Mouse (Mus musculus) adrenal gland, postnatal 4 days (tissue): ENCODE measurements around the gene Gm11938. TPM values are rescaled to one million over a fixed set of nuclear protein-coding genes. Genes with fewer than 3 reads are reported as not detected.

ENCODE experiments used
- DNase-seq, 2 experiments: peaks; one replicate each; pipeline ENCODE4 v3.0.0; 2021 to 2022; ENCODE audit warnings: low spot score in 2 of 2, mixed read lengths in 2 of 2
- total RNA-seq, 2 experiments: library from RNA; stranded (reverse); gene quantifications; 2 replicates each; pipeline ENCODE4 v1.2.3; 2021

Gene Gm11938
- total RNA-seq, 2 experiments from 2014 or later: not detected

GRCm38 (mm10) chr11:99574106-99574505, 29.0 kb downstream of the Gm11938 start:
- peak; percentile 32 to 35 for DNase-seq

- no peak for DNase-seq
Observed at GRCm38 (mm10) chr11:99573164-99573563, 29.9 kb downstream of the Gm11938 start.

GRCm38 (mm10) chr11:99566530-99566929, 36.6 kb downstream of the Gm11938 start, which contains the start of gene Krtap3-1:
Gene Krtap3-1 (minus strand): TSS chr11:99566630.
- DNase-seq: no peak

- DNase-seq: no peak
Observed at GRCm38 (mm10) chr11:99562580-99562979, 40.5 kb downstream of the Gm11938 start.

GRCm38 (mm10) chr11:99559366-99559765, 43.7 kb downstream of the Gm11938 start, which contains the start of gene Gm11939:
Gene Gm11939 (minus strand): TSS chr11:99559466.
- DNase-seq: no peak

GRCm38 (mm10) chr11:99557976-99558745, 44.9 kb downstream of the Gm11938 start:
- DNase-seq: no peak

- DNase-seq: no peak
Observed at GRCm38 (mm10) chr11:99556753-99557152, 46.4 kb downstream of the Gm11938 start, which contains the start of gene Krtap3-2. Gene Krtap3-2 (minus strand): TSS chr11:99556853.

GRCm38 (mm10) chr11:99556195-99556594, 46.9 kb downstream of the Gm11938 start:
- DNase-seq: no peak

Other genes starting within 250 kb of the Gm11938 start
- under 1 TPM in 1 of 2 experiments, not detected in 1; 0.25 TPM for gene Krt28, start 228.4 kb downstream of the Gm11938 start, total RNA-seq
- gene Krt10, start 213.9 kb downstream of the Gm11938 start, total RNA-seq: 1 to 10 TPM; 4.9 to 9.9 TPM
- not detected for gene Krt12, start 181.0 kb downstream of the Gm11938 start, total RNA-seq
- 1 to 10 TPM; 2.4 to 2.7 TPM for gene Krt20, start 165.2 kb downstream of the Gm11938 start, total RNA-seq
- 1 to 10 TPM in 1 of 2 experiments, under 1 TPM in 1; 0.62 to 3.1 TPM for gene Krt23, start 110.2 kb downstream of the Gm11938 start, total RNA-seq
- not detected for gene Krt39, start 82.0 kb downstream of the Gm11938 start, total RNA-seq
- gene Krt40, start 60.1 kb downstream of the Gm11938 start, total RNA-seq: not detected
- not detected for gene Krtap3-3, start 52.4 kb downstream of the Gm11938 start, total RNA-seq
- not detected for gene Krtap3-2, start 46.5 kb downstream of the Gm11938 start, total RNA-seq
- not detected for gene Gm11939, start 43.8 kb downstream of the Gm11938 start, total RNA-seq
- gene Krtap3-1, start 36.7 kb downstream of the Gm11938 start, total RNA-seq: not detected
- gene Krtap1-5, start 22.3 kb downstream of the Gm11938 start, total RNA-seq: not detected
- gene Krtap1-4, start 19.7 kb downstream of the Gm11938 start, total RNA-seq: not detected
- not detected for gene Krtap1-3, start 12.0 kb downstream of the Gm11938 start, total RNA-seq
- gene Krtap9-3, start 5.2 kb downstream of the Gm11938 start, total RNA-seq: not detected
- gene Gm11937, start 6.9 kb upstream of the Gm11938 start, total RNA-seq: not detected
- not detected for gene Krtap2-4, start 11.5 kb upstream of the Gm11938 start, total RNA-seq
- not detected for gene Gm11562, start 17.1 kb upstream of the Gm11938 start, total RNA-seq
- gene Krtap4-1, start 24.9 kb upstream of the Gm11938 start, total RNA-seq: not detected
- gene Krtap4-2, start 31.8 kb upstream of the Gm11938 start, total RNA-seq: not detected
- not detected for gene Krtap4-7, start 40.8 kb upstream of the Gm11938 start, total RNA-seq
- not detected for gene Gm11555, start 46.9 kb upstream of the Gm11938 start, total RNA-seq
- gene Gm11563, start 55.7 kb upstream of the Gm11938 start, total RNA-seq: not detected
- gene Krtap4-6, start 62.7 kb upstream of the Gm11938 start, total RNA-seq: not detected
- not detected for gene Gm14190, start 87.4 kb upstream of the Gm11938 start, total RNA-seq
- not detected for gene Gm14180, start 131.0 kb upstream of the Gm11938 start, total RNA-seq
- gene Gm11595, start 169.6 kb upstream of the Gm11938 start, total RNA-seq: not detected
- not detected for gene Krtap4-8, start 177.4 kb upstream of the Gm11938 start, total RNA-seq
- gene Krtap4-9, start 181.9 kb upstream of the Gm11938 start, total RNA-seq: not detected
- gene Gm11596, start 190.2 kb upstream of the Gm11938 start, total RNA-seq: not detected
- gene Gm11569, start 195.6 kb upstream of the Gm11938 start, total RNA-seq: not detected
- gene Gm11554, start 201.1 kb upstream of the Gm11938 start, total RNA-seq: not detected
- not detected for gene Krtap4-13, start 206.6 kb upstream of the Gm11938 start, total RNA-seq
- gene Gm11564, start 212.4 kb upstream of the Gm11938 start, total RNA-seq: not detected
- not detected for gene 2300003K06Rik, start 234.8 kb upstream of the Gm11938 start, total RNA-seq
- gene Krtap4-16, start 248.3 kb upstream of the Gm11938 start, total RNA-seq: not detected